Mouse (Mus musculus) heart, embryonic 10.5 days (tissue): ENCODE results near the gene Mrpl57. TPM values are rescaled to one million over a fixed set of nuclear protein-coding genes. Genes with fewer than 3 reads are reported as not detected.

Experiments used
- DNase-seq: peaks from one replicate; pipeline ENCODE4 v3.0.0-alpha.2; 2017; ENCODE audit warnings: low spot score
- H3K27ac ChIP-seq: fragments of 300-500 bp; sonication (generic); 2 replicates; pipeline ENCODE4 v1.5.1; 2016; ENCODE audit warnings: mild to moderate bottlenecking
- H3K27me3 ChIP-seq: fragments of 300-500 bp; sonication (generic); 2 replicates; pipeline ENCODE4 v1.6.1; 2016; ENCODE audit warnings: mild to moderate bottlenecking; ENCODE audit not compliant: poor library complexity, insufficient read depth, severe bottlenecking
- H3K36me3 ChIP-seq: fragments of 300-500 bp; sonication (generic); 2 replicates; pipeline ENCODE4 v1.6.1; 2016; ENCODE audit warnings: mild to moderate bottlenecking, moderate library complexity
- H3K4me1 ChIP-seq: fragments of 300-500 bp; sonication (generic); 2 replicates; pipeline ENCODE4 v1.6.1; 2016; ENCODE audit warnings: mild to moderate bottlenecking
- H3K4me3 ChIP-seq: fragments of 300-500 bp; sonication (generic); 2 replicates; pipeline ENCODE4 v1.5.1; 2016; ENCODE audit warnings: mild to moderate bottlenecking, moderate library complexity
- H3K9me3 ChIP-seq: fragments of 300-500 bp; sonication (generic); 2 replicates; pipeline ENCODE4 v1.6.1; 2016; ENCODE audit warnings: mild to moderate bottlenecking, moderate library complexity
- WGBS: fragments of 180-500 bp; shearing (Covaris S2); methylation state at CpG from one replicate; pipeline ENCODE4 v1.1.7; 2016; 5-methylcytosine and 5-hydroxymethylcytosine counted together
- polyA plus RNA-seq: library from polyadenylated mRNA; unstranded; fragments of >200 nt; fragmentation: Nextera tagmentation; extraction: Ambion mirVana; gene quantifications from 2 replicates; pipeline ENCODE4 v1.2.1, GENCODE M21; 2016

Mrpl57 gene
- polyA plus RNA-seq = 150 and 155 TPM in 2 replicates

GRCm38 (mm10) chr14:57825788-57826751 is at the start of gene Mrpl57, which contains the start of gene Ska3:
Gene Mrpl57 (plus strand): TSS chr14:57826234.
Gene Ska3 (minus strand): TSS chr14:57826185.
- H3K27ac ChIP-seq = peak within 1 kb of the TSS; percentile 95
- H3K27me3 ChIP-seq = no peaks in the 10 kb centered on the region
- peak; percentile 95 for DNase-seq
- H3K36me3 ChIP-seq = peaks cover 23% of the 10 kb centered on the region
- H3K4me3 ChIP-seq = peak within 1 kb of the TSS; percentile 88
- under 1% methylated on average over 93 of the region's 96 CpGs for WGBS
- peaks cover 16% of the 10 kb centered on the region for H3K4me1 ChIP-seq
- H3K9me3 ChIP-seq = no peaks in the 10 kb centered on the region

GRCm38 (mm10) chr14:57787406-57787805 is 38.6 kb upstream of the Mrpl57 start:
- no peak for DNase-seq
- WGBS = 52% methylated on average over 4 of the region's 4 CpGs

GRCm38 (mm10) chr14:57789311-57789710 is 36.7 kb upstream of the Mrpl57 start:
- Histone ChIP-seq H3K27ac (no peak overlapping the region), H3K4me3 (no peak overlapping the region), H3K36me3 (no peaks in the 10 kb centered on the region), H3K9me3 (no peaks in the 10 kb centered on the region), H3K4me1 (no peaks in the 10 kb centered on the region), H3K27me3 (no peaks in the 10 kb centered on the region)
- no peak for DNase-seq
- WGBS = 77% methylated on average over 2 of the region's 2 CpGs

More at GRCm38 (mm10) chr14:57787406-57787805, 38.6 kb upstream of the Mrpl57 start:
- Histone ChIP-seq H3K27ac (no peak overlapping the region), H3K4me1 (no peaks in the 10 kb centered on the region), H3K36me3 (no peaks in the 10 kb centered on the region), H3K4me3 (no peak overlapping the region), H3K27me3 (no peaks in the 10 kb centered on the region), H3K9me3 (no peaks in the 10 kb centered on the region)

- H3K4me1 ChIP-seq = no peaks in the 10 kb centered on the region
- 81% methylated on average over 9 of the region's 9 CpGs for WGBS
- DNase-seq = no peak
These were observed 36.3 kb upstream of the Mrpl57 start for GRCm38 (mm10) chr14:57789759-57790158.

GRCm38 (mm10) chr14:57791171-57791570 is 34.9 kb upstream of the Mrpl57 start:
- Histone ChIP-seq H3K27ac (no peak overlapping the region), H3K27me3 (no peaks in the 10 kb centered on the region), H3K4me1 (no peaks in the 10 kb centered on the region), H3K9me3 (no peaks in the 10 kb centered on the region), H3K36me3 (no peaks in the 10 kb centered on the region), H3K4me3 (no peak overlapping the region)
- no peak for DNase-seq
- WGBS = 79% methylated on average over 4 of the region's 4 CpGs

More at GRCm38 (mm10) chr14:57789759-57790158, 36.3 kb upstream of the Mrpl57 start:
- no peaks in the 10 kb centered on the region for H3K9me3 ChIP-seq
- no peaks in the 10 kb centered on the region for H3K36me3 ChIP-seq
- no peak overlapping the region for H3K27ac ChIP-seq
- no peak overlapping the region for H3K4me3 ChIP-seq
- no peaks in the 10 kb centered on the region for H3K27me3 ChIP-seq

GRCm38 (mm10) chr14:57797551-57797950 is 28.5 kb upstream of the Mrpl57 start:
- no peaks in the 10 kb centered on the region for H3K9me3 ChIP-seq
- WGBS = 9% methylated on average over 7 of the region's 7 CpGs
- no peaks in the 10 kb centered on the region for H3K27me3 ChIP-seq
- H3K27ac ChIP-seq = peak overlapping the region; percentile 95
- peaks cover 16% of the 10 kb centered on the region for H3K36me3 ChIP-seq
- DNase-seq = no peak
- H3K4me3 ChIP-seq = peak overlapping the region; percentile 91
- peaks cover 9% of the 10 kb centered on the region; the same call in 1 of the 2 replicates for H3K4me1 ChIP-seq

- Histone ChIP-seq H3K36me3 (peaks cover 24% of the 10 kb centered on the region), H3K27ac (peak within 1 kb of the TSS; percentile 95), H3K27me3 (no peaks in the 10 kb centered on the region), H3K4me1 (peaks cover 9% of the 10 kb centered on the region; the same call in 1 of the 2 replicates), H3K9me3 (no peaks in the 10 kb centered on the region), H3K4me3 (peak within 1 kb of the TSS; percentile 91)
- under 1% methylated on average over 99 of the region's 99 CpGs for WGBS
- DNase-seq = peak; percentile 99
These were observed 27.8 kb upstream of the Mrpl57 start, which contains the start of gene Sap18 for GRCm38 (mm10) chr14:57797991-57798931. Gene Sap18 (plus strand): TSS chr14:57798180.

GRCm38 (mm10) chr14:57803731-57804130 is 22.3 kb upstream of the Mrpl57 start:
- Histone ChIP-seq H3K27me3 (no peaks in the 10 kb centered on the region), H3K9me3 (no peaks in the 10 kb centered on the region), H3K4me3 (no peak overlapping the region), H3K4me1 (peaks cover 9% of the 10 kb centered on the region; the same call in 1 of the 2 replicates), H3K27ac (no peak overlapping the region), H3K36me3 (peaks cover 75% of the 10 kb centered on the region)
- WGBS = 84% methylated on average over 4 of the region's 4 CpGs
- DNase-seq = no peak

- Histone ChIP-seq H3K4me1 (no peaks in the 10 kb centered on the region), H3K36me3 (peaks cover 95% of the 10 kb centered on the region), H3K27ac (no peak overlapping the region), H3K27me3 (no peaks in the 10 kb centered on the region), H3K4me3 (no peak overlapping the region), H3K9me3 (no peaks in the 10 kb centered on the region)
- WGBS = 86% methylated on average over 5 of the region's 5 CpGs
- DNase-seq = no peak
These were observed 17.5 kb upstream of the Mrpl57 start for GRCm38 (mm10) chr14:57808558-57808957.

- Histone ChIP-seq H3K4me1 (no peaks in the 10 kb centered on the region), H3K27me3 (no peaks in the 10 kb centered on the region), H3K4me3 (no peak overlapping the region), H3K27ac (no peak overlapping the region), H3K36me3 (peaks cover 89% of the 10 kb centered on the region), H3K9me3 (no peaks in the 10 kb centered on the region)
- WGBS = 85% methylated on average over 2 of the region's 2 CpGs
- DNase-seq = no peak
These were observed 15.1 kb upstream of the Mrpl57 start for GRCm38 (mm10) chr14:57810886-57811285.

GRCm38 (mm10) chr14:57811844-57812243 is 14.2 kb upstream of the Mrpl57 start:
- Histone ChIP-seq H3K27me3 (no peaks in the 10 kb centered on the region), H3K9me3 (no peaks in the 10 kb centered on the region), H3K27ac (no peak overlapping the region), H3K4me1 (no peaks in the 10 kb centered on the region), H3K4me3 (no peak overlapping the region), H3K36me3 (peaks cover 87% of the 10 kb centered on the region)
- 94% methylated on average over 5 of the region's 5 CpGs for WGBS
- no peak for DNase-seq

- H3K9me3 ChIP-seq = no peaks in the 10 kb centered on the region
- 65% methylated on average over 4 of the region's 4 CpGs for WGBS
These were observed 5.2 kb upstream of the Mrpl57 start for GRCm38 (mm10) chr14:57820839-57821238.

More at GRCm38 (mm10) chr14:57820839-57821238, 5.2 kb upstream of the Mrpl57 start:
- H3K27ac ChIP-seq = no peak overlapping the region
- H3K36me3 ChIP-seq = peaks cover 70% of the 10 kb centered on the region
- peaks cover under 1% of the 10 kb centered on the region; the same call in 1 of the 2 replicates for H3K4me1 ChIP-seq
- H3K27me3 ChIP-seq = no peaks in the 10 kb centered on the region
- H3K4me3 ChIP-seq = no peak overlapping the region
- DNase-seq = no peak
